Mouse (Mus musculus) stomach, embryonic 14.5 days (tissue): ENCODE results near the gene Trim31. TPM values are rescaled to one million over a fixed set of nuclear protein-coding genes. Genes with fewer than 3 reads are reported as not detected.

Experiments
- ATAC-seq: fragments of 200-750 bp; cut with Nextera tagmentation; 2 replicates; pipeline ENCODE4 v1.8.0; 2017; ENCODE audit warnings: low read depth, moderate TSS enrichment; ENCODE audit not compliant: insufficient number of reproducible peaks, insufficient read depth, low FRiP score
- H3K27ac ChIP-seq: fragments of 300-500 bp; sonication (generic); 2 replicates; pipeline ENCODE4 v1.5.1; 2014; ENCODE audit warnings: mild to moderate bottlenecking, low read length, moderate library complexity, mixed read lengths
- H3K27me3 ChIP-seq: fragments of 300-500 bp; sonication (generic); 2 replicates; pipeline ENCODE4 v1.6.1; 2014; ENCODE audit warnings: low read length, control low read depth, mixed read lengths; ENCODE audit not compliant: control insufficient read depth, insufficient read depth
- H3K36me3 ChIP-seq: fragments of 300-500 bp; sonication (generic); 2 replicates; pipeline ENCODE4 v1.6.1; 2014; ENCODE audit warnings: mild to moderate bottlenecking, control low read depth, low read length, moderate library complexity, mixed read lengths; ENCODE audit not compliant: control insufficient read depth, insufficient read depth
- H3K4me1 ChIP-seq: fragments of 300-500 bp; sonication (generic); 2 replicates; pipeline ENCODE4 v1.6.1; 2014; ENCODE audit warnings: low read length, control low read depth, mixed read lengths; ENCODE audit not compliant: control insufficient read depth, insufficient read depth
- H3K4me2 ChIP-seq: fragments of 300-500 bp; sonication (generic); replicated peaks from 2 replicates; pipeline ENCODE4 v1.6.1; 2014; ENCODE audit warnings: low read depth, low read length, control low read depth
- H3K4me3 ChIP-seq: fragments of 300-500 bp; sonication (generic); 2 replicates; pipeline ENCODE4 v1.5.1; 2014; ENCODE audit warnings: low read depth, low read length, control low read depth
- H3K9ac ChIP-seq: fragments of 300-500 bp; sonication (generic); replicated peaks from 2 replicates; pipeline ENCODE4 v1.6.1; 2014; ENCODE audit warnings: low read depth, mild to moderate bottlenecking, control low read depth, low read length, moderate library complexity, mixed read lengths
- H3K9me3 ChIP-seq: fragments of 300-500 bp; sonication (generic); 2 replicates; pipeline ENCODE4 v1.6.1; 2016; ENCODE audit warnings: low read depth, low read length, control low read depth; ENCODE audit not compliant: control insufficient read depth
- WGBS: fragments of 180-500 bp; shearing (Covaris S2); extraction: QIAGEN DNeasy Blood & Tissue Kit; methylation state at CpG from one replicate; pipeline ENCODE4 v1.1.7; 2014; 5-methylcytosine and 5-hydroxymethylcytosine counted together
- polyA plus RNA-seq: library from polyadenylated mRNA; unstranded; fragments of >200 nt; fragmentation: Nextera tagmentation; extraction: Ambion mirVana; gene quantifications from 2 replicates; pipeline ENCODE4 v1.2.1, GENCODE M21; 2014

Gene Trim31
- polyA plus RNA-seq, 1 experiment from 2014 or later, result 1.3 TPM

DNA sequence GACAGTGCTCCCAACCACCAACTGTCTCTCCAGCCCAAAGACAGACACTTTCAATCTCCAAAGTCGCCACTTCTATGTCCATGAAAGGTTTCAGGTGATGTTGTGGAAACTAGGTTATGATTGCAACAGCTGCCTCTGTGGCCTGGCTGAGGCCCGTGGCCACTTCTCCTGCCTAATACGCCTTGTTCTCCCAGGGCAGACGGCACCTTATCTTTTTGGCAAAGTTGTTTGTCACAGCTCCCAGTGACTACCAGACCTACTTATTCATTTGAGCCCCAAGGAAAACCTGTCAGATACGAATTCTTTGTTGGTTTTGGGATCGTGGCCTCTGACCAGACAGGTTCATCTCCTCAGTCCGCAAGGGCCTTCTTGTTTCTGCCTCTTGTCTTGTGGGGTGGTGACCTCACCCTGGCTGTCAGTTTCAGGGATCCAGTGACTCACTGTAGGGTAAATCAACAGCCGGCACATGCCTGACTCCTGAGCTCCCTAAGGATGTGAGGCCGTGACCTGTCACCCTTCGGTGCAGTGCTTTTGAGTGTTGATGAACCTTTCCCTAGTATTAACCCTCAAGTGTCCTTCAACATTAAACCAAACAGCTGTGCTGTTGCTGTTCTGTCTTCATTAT, 29.7 kb downstream of the Trim31 start:
- H3K9ac ChIP-seq, result no peak overlapping the region
- no peak overlapping the region for H3K4me2 ChIP-seq
- H3K27ac ChIP-seq, result no peak overlapping the region
- WGBS, result 26% methylated on average over 10 of the region's 10 CpGs
- H3K4me3 ChIP-seq, result no peak overlapping the region
- H3K9me3 ChIP-seq, result no peaks in the 10 kb centered on the region
- no peaks in the 10 kb centered on the region for H3K36me3 ChIP-seq
- no peak for ATAC-seq
- no peaks in the 10 kb centered on the region for H3K27me3 ChIP-seq
- H3K4me1 ChIP-seq, result no peaks in the 10 kb centered on the region

DNA sequence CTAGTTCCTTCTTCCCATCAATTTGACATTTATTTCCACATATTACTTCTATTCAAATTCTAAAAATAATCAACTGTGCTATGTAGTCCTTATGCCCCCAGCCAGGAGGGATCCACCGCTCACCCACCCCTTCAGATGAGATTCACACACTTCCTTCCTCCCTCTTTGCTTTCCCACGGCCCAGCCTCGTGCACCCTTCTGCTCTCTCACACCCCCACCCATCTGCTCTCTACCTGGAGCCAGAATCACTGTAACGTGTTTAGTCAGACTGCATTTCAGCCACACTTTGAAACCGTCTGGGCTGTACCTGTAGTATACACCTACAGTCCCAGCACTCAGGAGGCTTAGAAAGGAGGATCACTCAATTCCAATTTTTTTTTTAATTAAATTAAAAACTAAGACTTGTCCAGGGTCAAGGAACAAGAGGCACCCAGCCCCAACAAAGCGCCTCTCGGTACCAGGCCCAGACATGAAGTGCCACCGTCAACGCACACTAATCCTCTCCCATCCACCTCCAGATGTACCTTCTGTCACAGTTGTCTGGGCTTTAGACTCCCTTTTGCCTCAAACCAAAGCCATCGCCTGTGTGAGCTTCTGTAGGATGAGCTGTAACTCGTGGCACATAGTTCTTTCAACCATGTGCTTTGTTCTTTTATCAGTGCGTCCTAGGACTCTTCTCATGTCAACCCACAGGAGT, 31.5 kb downstream of the Trim31 start:
- 70% methylated on average over 12 of the region's 12 CpGs for WGBS
- H3K27me3 ChIP-seq, result no peaks in the 10 kb centered on the region
- H3K9ac ChIP-seq, result no peak overlapping the region
- no peak overlapping the region for H3K4me3 ChIP-seq
- no peaks in the 10 kb centered on the region for H3K36me3 ChIP-seq
- H3K27ac ChIP-seq, result no peak overlapping the region
- ATAC-seq, result no peak
- no peak overlapping the region for H3K4me2 ChIP-seq
- no peaks in the 10 kb centered on the region for H3K4me1 ChIP-seq
- no peaks in the 10 kb centered on the region for H3K9me3 ChIP-seq

DNA sequence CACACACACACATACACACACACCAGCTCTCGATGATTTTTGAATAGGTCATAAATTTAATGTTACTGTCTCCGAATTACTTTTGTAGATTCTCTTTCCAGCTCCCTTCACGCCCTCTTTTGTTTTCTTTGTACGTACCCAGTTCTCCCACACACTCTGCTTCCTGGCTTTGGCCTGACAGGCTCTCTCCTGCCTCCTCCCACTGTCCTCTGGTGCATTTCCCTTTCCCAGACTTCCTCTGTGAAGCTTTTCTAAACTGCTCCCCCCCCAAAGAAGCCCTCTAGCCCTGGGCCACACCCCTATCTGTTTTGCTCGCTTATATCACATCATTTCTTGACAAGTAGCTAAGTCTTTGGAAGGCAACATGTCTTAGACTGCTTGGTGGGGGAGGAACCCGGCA, 32.3 kb downstream of the Trim31 start:
- Histone ChIP-seq H3K27ac (no peak overlapping the region), H3K4me3 (no peak overlapping the region), H3K4me2 (no peak overlapping the region), H3K9me3 (no peaks in the 10 kb centered on the region), H3K9ac (no peak overlapping the region), H3K4me1 (no peaks in the 10 kb centered on the region), H3K36me3 (no peaks in the 10 kb centered on the region), H3K27me3 (no peaks in the 10 kb centered on the region)
- WGBS, result 70% methylated on average over 6 of the region's 6 CpGs
- ATAC-seq, result no peak

DNA sequence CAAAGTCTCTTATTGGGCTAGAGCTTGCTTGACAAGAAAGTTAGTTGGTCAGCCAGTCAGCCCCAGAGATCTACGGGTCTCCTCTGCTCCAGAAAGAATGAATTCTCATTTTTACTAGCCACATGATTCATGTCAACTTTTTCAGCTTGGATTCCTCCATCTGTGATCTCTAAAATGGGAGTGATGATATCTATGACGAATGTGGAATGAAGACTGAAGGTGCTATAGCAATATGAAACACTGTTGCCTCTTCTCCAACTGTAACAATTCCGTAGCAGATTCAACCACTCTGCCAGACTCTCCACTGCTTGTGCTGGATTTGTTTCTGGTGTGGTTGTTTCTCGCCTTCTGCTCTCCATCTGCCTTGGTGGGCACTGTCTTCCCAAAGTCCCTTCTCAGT, 33.2 kb downstream of the Trim31 start:
- H3K9me3 ChIP-seq, result no peaks in the 10 kb centered on the region
- no peak overlapping the region for H3K9ac ChIP-seq
- H3K27me3 ChIP-seq, result no peaks in the 10 kb centered on the region
- no peak overlapping the region for H3K4me3 ChIP-seq
- H3K4me2 ChIP-seq, result no peak overlapping the region
- no peak overlapping the region for H3K27ac ChIP-seq
- WGBS, result 81% methylated on average over 4 of the region's 4 CpGs
- no peaks in the 10 kb centered on the region for H3K4me1 ChIP-seq
- H3K36me3 ChIP-seq, result no peaks in the 10 kb centered on the region
- no peak for ATAC-seq

DNA sequence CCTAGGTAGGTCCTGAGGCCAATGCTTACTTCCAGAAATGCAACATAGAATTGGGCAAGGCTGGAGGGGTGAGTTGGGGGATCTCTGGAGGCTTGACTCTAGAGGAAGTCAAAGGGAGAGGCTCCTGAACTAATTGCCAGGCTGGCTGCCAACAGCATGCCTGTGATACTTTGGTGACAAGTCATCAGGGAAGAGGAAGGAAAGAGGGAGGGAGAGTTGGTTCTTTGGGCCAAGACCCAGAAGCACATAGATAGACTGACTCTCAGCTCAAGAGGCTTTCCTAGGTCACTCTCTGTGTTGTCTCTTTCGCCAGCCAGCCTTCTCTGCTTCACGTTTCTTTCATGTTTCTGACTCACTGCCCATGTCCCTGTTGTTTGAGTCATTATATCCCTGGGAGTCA, 33.9 kb downstream of the Trim31 start:
- WGBS, result 53% methylated on average over 2 of the region's 2 CpGs
- no peaks in the 10 kb centered on the region for H3K4me1 ChIP-seq
- H3K9me3 ChIP-seq, result no peaks in the 10 kb centered on the region
- no peak for ATAC-seq
- H3K27me3 ChIP-seq, result no peaks in the 10 kb centered on the region
- no peak overlapping the region for H3K9ac ChIP-seq
- H3K36me3 ChIP-seq, result no peaks in the 10 kb centered on the region
- H3K27ac ChIP-seq, result no peak overlapping the region
- H3K4me2 ChIP-seq, result no peak overlapping the region
- no peak overlapping the region for H3K4me3 ChIP-seq

DNA sequence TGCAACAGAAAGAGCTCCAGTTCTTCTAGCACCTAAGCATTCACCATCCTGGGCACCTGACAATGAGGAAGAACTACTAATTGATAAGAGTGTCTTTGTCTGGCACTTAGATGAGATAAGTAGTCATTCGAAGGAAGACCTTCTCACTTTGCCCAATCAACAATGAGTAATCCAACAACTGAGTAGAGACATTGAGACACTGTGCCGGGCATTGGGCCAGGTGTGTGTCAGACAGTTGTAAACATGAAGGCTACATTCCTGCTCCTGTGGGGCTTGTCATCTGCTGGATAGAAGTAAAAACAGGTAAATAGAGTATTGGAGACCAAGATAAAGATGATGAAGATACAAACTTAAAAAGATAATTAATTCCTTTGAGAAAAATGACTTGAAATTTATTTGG, 40.1 kb downstream of the Trim31 start:
- Histone ChIP-seq H3K27ac (no peak overlapping the region), H3K9me3 (no peaks in the 10 kb centered on the region), H3K4me3 (no peak overlapping the region), H3K4me2 (no peak overlapping the region), H3K36me3 (no peaks in the 10 kb centered on the region), H3K27me3 (peaks cover 9% of the 10 kb centered on the region; the same call in 1 of the 2 replicates), H3K4me1 (no peaks in the 10 kb centered on the region), H3K9ac (no peak overlapping the region)
- 65% methylated on average over 2 of the region's 2 CpGs for WGBS
- no peak for ATAC-seq

DNA sequence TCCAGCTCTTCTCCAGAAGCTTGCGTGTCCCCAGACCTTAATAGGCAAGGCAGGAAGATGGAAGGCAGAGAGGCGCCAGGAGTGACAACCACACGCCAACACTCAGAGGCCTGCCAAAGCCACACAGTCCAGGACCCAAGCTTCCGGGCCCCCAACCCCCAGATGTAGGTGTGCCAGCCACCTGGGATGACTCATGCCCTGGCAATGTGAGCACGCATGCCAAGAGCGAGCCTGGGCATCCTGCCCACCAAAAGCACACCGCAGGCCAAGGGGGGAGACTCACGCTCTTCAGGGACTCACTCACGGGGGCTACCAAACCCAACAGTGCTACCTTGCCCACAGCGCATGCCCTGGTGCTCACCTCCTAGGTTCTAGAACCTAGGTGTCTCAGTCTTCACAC, 44.5 kb downstream of the Trim31 start:
- Histone ChIP-seq H3K4me1 (0 out of 2 replicates have a peak, but pooled peaks cover under 1% of the 10 kb centered on the region), H3K36me3 (no peaks in the 10 kb centered on the region), H3K9ac (no peak overlapping the region), H3K27ac (no peak overlapping the region), H3K4me2 (peak overlapping the region; percentile 76), H3K4me3 (peak overlapping the region; percentile 41), H3K27me3 (peaks cover 26% of the 10 kb centered on the region), H3K9me3 (no peaks in the 10 kb centered on the region)
- peak; percentile 56; the same call in 1 of the 2 replicates for ATAC-seq
- WGBS, result 47% methylated on average over 10 of the region's 10 CpGs

DNA sequence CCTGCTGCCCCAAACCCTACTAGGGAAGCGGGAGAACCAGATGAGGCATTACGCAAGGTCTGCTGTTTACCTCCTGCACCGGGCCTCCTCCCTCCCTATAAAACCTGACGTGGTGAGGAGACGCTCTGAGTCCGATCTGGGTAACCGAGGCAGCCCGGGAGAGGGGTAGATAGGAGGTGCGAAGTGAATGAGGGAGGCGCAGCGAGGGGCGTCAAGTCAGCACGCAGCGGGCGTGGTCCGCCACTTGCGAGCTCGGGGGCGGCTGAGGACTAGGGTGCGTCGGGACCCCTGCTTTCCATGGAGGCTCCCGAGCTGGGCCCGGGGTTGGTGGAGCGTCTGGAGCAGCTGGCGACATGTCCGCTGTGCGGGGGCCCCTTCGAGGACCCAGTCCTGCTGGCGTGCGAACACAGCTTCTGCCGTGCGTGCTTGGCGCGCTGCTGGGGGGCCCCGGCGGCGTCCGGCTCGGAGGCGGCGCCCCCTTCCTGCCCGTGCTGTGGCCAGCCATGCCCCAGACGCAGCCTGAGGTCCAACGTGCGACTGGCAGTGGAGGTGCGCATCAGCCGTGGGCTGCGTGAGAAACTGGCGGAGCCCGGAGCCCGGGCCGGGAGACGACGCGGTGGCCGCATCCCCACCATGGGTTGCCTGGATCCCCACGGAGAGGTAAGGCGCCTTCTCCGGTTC, 45.0 kb downstream of the Trim31 start, which contains the start of gene Rnf39:
TSS of gene Rnf39 (plus strand) at position 128 of the 681 bp plus-strand sequence.
- H3K9me3 ChIP-seq, result no peaks in the 10 kb centered on the region
- no peak within 1 kb of the TSS for H3K27ac ChIP-seq
- H3K4me3 ChIP-seq, result peak within 1 kb of the TSS; percentile 41
- H3K4me1 ChIP-seq, result 0 out of 2 replicates have a peak, but pooled peaks cover 4% of the 10 kb centered on the region
- no peaks in the 10 kb centered on the region for H3K36me3 ChIP-seq
- H3K9ac ChIP-seq, result no peak within 1 kb of the TSS; the same call in 1 of the 2 replicates
- peak within 1 kb of the TSS; percentile 76 for H3K4me2 ChIP-seq
- no peak for ATAC-seq
- 1% methylated on average over 57 of the region's 59 CpGs for WGBS
- H3K27me3 ChIP-seq, result peaks cover 26% of the 10 kb centered on the region
